Mouse (Mus musculus) megakaryocyte, embryonic 14.5 days (primary cell): ENCODE measurements around the gene Sec14l3. TPM values are rescaled to one million over a fixed set of nuclear protein-coding genes. Genes with fewer than 3 reads are reported as not detected.

Experiments used
- H3K27me3 ChIP-seq: replicated peaks from 2 replicates; pipeline ENCODE3; 2012; ENCODE audit warnings: inconsistent platforms
- H3K36me3 ChIP-seq: replicated peaks from 2 replicates; pipeline ENCODE3; 2012; ENCODE audit warnings: low read length, inconsistent platforms, mixed read lengths
- H3K4me1 ChIP-seq: 2 replicates; pipeline ENCODE4 v1.6.1; 2012; ENCODE audit warnings: inconsistent platforms
- H3K4me3 ChIP-seq: replicated peaks from 2 replicates; pipeline ENCODE3; 2012; ENCODE audit warnings: moderate library complexity, mild to moderate bottlenecking, inconsistent platforms
- H3K9me3 ChIP-seq: 2 replicates; pipeline ENCODE4 v1.6.1; 2012; ENCODE audit warnings: inconsistent platforms
- FLI1 ChIP-seq: IDR thresholded peaks from 2 replicates; pipeline ENCODE4 v1.6.1; 2012; ENCODE audit warnings: low read length, inconsistent platforms, mixed read lengths
- GATA1 ChIP-seq: IDR thresholded peaks from 3 replicates; pipeline ENCODE4 v1.6.1; 2012; ENCODE audit warnings: mixed read lengths, low read length, inconsistent platforms, borderline replicate concordance
- polyA plus RNA-seq: library from polyadenylated mRNA; stranded (reverse); fragments of >175 nt; gene quantifications from 2 replicates; pipeline ENCODE4 v1.2.3, GENCODE M21; 2012; ENCODE audit warnings: low replicate concordance; ENCODE audit not compliant: insufficient read depth

Gene Sec14l3
- polyA plus RNA-seq, 1 experiment = not detected

DNA sequence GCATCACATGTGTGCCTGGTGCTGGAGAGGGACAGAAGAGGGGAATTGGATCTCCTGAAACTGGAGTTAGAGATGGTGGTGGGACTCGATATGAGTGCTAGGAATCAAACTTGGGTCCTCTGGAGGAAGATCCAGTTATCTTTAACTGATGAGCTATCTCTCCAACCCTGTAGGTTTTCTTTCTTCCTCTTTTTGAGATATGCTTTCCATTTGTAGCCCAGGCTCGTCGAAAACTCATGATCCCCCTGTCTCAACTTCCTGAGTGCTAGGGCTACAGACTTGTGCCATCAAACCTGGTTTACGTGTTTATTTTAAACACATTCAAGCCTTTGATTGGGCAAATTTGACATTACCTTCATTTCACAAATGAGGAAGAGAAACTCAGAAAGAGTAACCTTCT is 30.5 kb upstream of the Sec14l3 start:
- H3K36me3 ChIP-seq = no peaks in the 10 kb centered on the region

DNA sequence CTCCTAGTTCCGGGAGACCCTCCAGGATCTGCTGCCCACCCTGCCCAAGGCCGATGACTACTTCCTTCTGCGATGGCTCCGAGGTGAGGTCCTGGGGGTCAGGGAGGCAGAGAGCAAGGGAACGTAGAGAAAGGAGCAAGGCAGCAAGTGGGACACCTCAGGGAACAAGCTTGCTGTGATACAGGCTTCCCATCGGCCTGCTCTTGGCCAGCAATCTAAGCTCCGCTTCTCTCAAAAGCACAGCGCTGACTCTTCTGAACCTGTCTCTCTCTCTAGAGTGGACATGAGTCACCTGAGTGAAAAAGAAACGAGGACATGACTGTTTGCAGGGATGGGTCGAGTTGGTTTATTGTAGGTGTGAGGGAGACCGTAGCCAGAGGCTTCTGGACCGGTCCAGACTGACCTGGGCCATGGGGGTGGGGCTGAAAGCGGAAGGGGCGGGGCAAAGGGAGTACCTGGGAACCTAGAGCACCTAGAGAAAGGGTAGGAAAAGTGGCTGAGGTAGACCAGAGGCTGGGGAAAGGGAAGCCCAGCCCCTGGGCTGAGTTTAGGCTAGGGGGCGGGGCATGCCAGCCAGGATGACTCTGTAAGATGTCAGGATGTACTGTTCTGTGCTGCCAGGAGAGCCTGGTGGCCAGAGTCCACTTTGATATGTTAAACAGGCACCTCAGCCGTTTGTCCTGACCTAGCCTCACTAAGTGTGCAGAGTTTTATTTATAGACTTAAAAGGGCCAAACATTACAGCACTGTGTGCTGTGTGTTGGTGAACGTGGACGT is 29.3 kb upstream of the Sec14l3 start:
- Histone ChIP-seq H3K9me3 (no peaks in the 10 kb centered on the region), H3K36me3 (no peaks in the 10 kb centered on the region), H3K4me3 (no peak overlapping the region), H3K27me3 (peaks cover 27% of the 10 kb centered on the region), H3K4me1 (0 out of 2 replicates have a peak, but pooled peaks cover 3% of the 10 kb centered on the region)
- no peak for TF ChIP-seq FLI1
- no peak for TF ChIP-seq GATA1

More for the DNA sequence above, 30.5 kb upstream of the Sec14l3 start:
- TF ChIP-seq GATA1 (no peak), FLI1 (no peak)
- H3K4me3 ChIP-seq = no peak overlapping the region
- no peaks in the 10 kb centered on the region for H3K9me3 ChIP-seq
- peaks cover 20% of the 10 kb centered on the region for H3K27me3 ChIP-seq
- 0 out of 2 replicates have a peak, but pooled peaks cover 3% of the 10 kb centered on the region for H3K4me1 ChIP-seq

DNA sequence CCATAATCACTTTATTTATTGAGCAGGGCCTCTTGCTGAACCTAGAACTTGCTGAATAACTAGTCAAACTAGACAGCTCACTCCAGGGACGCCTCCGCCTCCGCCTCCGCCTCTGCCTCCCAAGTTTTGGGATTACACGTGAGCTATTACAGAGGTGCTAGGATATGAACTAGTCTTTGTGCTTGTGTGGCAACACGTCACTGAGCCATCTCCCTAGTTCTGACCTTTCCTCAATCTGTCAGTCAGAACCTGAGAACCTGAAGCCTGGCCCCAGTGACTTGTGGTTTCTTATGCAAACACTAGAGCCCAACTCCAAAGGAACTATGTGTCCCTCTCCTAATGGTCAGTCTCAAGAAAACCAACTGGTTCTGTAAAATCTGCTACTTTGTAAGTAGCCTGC is 28.7 kb upstream of the Sec14l3 start:
- TF ChIP-seq FLI1 = no peak
- TF ChIP-seq GATA1 = no peak
- H3K4me1 ChIP-seq = 0 out of 2 replicates have a peak, but pooled peaks cover 3% of the 10 kb centered on the region

DNA sequence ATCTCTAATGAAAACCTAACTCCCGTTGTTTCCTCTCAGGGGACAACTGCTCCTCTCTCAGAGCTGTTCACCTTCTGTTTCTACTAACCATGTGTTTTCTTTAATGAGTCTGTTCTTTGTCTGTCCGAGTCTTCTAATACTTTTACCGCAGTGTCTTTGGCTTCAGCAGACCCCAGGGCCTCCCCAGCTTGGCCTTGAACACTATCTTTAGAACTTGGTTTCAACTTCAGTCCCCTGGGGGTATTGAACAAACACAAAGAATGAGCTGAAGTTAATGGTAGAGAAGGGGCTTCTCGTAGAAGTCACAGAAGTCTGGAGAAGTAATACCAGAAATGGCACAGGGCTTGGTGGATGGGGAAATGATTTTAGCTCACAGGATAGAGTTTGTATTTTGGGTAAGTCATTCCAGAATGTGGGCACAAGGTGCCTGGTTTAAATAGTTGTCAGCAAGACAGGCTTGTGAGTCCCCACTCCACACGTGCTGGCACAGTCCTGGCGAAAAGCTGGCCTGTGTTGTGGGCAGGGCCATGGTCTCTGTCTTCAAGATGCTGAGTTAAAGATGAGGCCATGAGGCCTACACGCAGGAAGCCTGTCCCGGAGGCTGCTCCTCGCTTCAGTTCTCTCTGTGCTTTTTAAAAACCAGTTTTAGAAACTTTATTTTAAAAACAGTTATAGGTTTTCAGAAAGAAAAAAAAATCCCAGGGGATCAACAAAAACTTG is 28.1 kb upstream of the Sec14l3 start:
- TF ChIP-seq FLI1 = no peak
- TF ChIP-seq GATA1 = no peak
- H3K4me3 ChIP-seq = no peak overlapping the region
- H3K36me3 ChIP-seq = no peaks in the 10 kb centered on the region
- H3K27me3 ChIP-seq = peaks cover 25% of the 10 kb centered on the region
- H3K4me1 ChIP-seq = 0 out of 2 replicates have a peak, but pooled peaks cover 3% of the 10 kb centered on the region
- H3K9me3 ChIP-seq = no peaks in the 10 kb centered on the region

More for the DNA sequence above, 28.7 kb upstream of the Sec14l3 start:
- Histone ChIP-seq H3K27me3 (peaks cover 25% of the 10 kb centered on the region), H3K36me3 (no peaks in the 10 kb centered on the region), H3K4me3 (no peak overlapping the region), H3K9me3 (no peaks in the 10 kb centered on the region)

DNA sequence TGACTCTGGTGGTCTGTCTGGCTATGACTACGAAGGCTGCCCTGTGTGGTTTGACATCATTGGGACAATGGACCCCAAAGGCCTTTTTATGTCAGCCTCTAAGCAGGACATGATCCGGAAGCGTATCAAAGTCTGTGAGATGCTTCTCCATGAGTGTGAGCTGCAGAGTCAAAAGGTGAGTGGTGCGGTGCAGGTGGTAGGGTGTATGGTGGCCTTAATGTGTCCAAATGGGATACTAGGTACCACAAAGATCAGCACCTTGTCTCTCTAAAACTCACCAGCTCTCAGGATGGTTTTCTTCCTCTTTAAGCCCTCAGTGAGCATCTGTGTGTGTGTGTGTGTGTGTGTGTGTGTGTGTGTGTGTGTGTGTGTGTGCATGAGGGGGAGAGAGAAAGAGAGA is 24.7 kb upstream of the Sec14l3 start:
- H3K4me3 ChIP-seq = no peak overlapping the region
- TF ChIP-seq GATA1 = no peak
- no peak for TF ChIP-seq FLI1
- peaks cover 37% of the 10 kb centered on the region for H3K27me3 ChIP-seq
- H3K9me3 ChIP-seq = no peaks in the 10 kb centered on the region
- 0 out of 2 replicates have a peak, but pooled peaks cover 3% of the 10 kb centered on the region for H3K4me1 ChIP-seq
- no peaks in the 10 kb centered on the region for H3K36me3 ChIP-seq

DNA sequence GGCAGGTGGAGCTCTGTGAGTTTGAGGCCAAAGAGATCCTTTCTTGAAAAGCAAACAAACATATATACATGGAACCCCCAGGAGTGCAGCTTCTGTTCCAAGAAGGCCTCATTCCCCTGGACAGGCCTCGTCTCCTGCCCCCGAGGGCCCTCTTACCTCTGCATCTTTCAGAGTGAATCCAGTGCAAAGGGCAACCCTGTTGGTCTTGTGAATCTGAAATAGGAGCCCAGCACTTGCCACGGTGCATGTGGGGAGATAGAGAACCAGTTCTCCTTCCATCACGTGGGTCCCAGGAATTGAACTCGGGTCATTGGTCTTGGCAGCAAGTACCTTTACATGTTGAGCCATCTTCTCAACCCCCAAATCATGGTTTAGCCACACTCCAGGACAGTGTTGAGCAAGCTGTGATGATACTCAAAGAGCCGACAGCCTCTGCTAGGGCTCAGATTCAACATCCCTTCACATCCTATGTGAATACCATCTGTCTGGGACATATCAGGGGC is 23.5 kb upstream of the Sec14l3 start:
- Histone ChIP-seq H3K27me3 (peaks cover 37% of the 10 kb centered on the region), H3K9me3 (no peaks in the 10 kb centered on the region), H3K36me3 (no peaks in the 10 kb centered on the region), H3K4me1 (no peaks in the 10 kb centered on the region), H3K4me3 (no peak overlapping the region)
- TF ChIP-seq FLI1 (no peak), GATA1 (no peak)

DNA sequence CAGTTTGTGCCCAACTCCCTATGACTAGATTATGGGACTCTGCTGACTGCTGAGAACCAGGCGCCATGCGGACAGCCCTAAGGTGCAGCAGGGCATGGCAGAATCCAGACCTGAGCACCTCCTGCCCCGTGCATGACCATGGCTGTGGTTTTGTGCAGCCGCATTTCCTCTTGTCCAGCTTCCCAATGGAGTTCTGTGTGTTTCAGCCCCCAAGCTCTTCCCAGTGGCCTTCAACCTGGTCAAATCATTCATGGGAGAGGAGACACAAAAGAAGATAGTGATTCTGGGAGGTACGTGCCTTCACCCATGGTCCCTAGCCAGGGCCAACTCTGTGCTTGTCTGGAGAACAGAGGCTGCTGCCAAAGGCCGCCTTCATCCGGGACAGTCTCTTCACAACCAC is 21.6 kb upstream of the Sec14l3 start:
- no peaks in the 10 kb centered on the region for H3K4me1 ChIP-seq
- peaks cover 1% of the 10 kb centered on the region; the same call in 1 of the 2 replicates for H3K9me3 ChIP-seq
- H3K4me3 ChIP-seq = no peak overlapping the region
- H3K27me3 ChIP-seq = peaks cover 46% of the 10 kb centered on the region
- TF ChIP-seq FLI1 (no peak), GATA1 (no peak)
- no peaks in the 10 kb centered on the region for H3K36me3 ChIP-seq

DNA sequence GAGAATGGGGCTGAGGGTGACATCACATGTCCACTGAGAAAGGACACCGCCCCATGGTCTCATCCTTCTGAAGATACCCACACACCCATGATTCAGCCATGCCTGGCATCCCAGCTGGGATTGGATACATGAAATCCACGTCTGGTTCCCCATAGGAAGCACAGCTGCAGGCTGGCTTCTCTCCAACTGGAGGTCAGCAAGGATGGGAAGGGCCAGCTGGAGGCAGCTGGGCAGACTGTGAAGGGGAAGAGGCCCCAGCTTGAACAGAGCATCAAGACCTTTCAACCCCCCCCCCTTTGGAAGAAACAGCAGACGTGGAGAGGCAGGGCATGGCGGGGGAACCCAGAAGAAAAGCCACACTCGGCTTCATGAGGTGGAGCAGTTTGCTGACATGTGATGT is 18.1 kb upstream of the Sec14l3 start:
- H3K36me3 ChIP-seq = no peaks in the 10 kb centered on the region
- H3K4me3 ChIP-seq = no peak overlapping the region
- peaks cover 34% of the 10 kb centered on the region for H3K27me3 ChIP-seq
- H3K4me1 ChIP-seq = no peaks in the 10 kb centered on the region
- H3K9me3 ChIP-seq = peaks cover 9% of the 10 kb centered on the region
- no peak for TF ChIP-seq FLI1
- TF ChIP-seq GATA1 = no peak

DNA sequence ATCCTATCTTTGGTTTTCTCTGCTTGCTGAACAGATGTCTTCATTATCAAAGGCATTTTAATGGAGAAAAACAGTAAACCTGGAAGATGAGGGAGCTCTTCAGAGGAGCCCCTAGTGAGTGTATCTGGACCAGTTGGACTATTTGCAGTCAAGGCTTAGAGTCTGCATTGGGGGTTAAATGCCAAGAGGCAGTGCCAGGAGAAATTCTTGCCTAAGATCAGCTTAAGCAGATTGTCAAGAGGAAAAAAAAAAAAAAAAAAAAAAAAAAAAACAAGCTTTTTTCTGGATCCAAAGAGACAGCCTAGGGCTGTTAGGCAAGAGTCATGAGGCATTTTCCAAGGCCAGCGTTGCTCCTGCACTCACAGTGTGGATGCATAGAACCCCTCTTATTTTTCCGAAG is 16.9 kb upstream of the Sec14l3 start:
- H3K4me3 ChIP-seq = no peak overlapping the region
- H3K27me3 ChIP-seq = peaks cover 29% of the 10 kb centered on the region
- H3K9me3 ChIP-seq = peaks cover 9% of the 10 kb centered on the region
- no peak for TF ChIP-seq FLI1
- TF ChIP-seq GATA1 = no peak
- H3K4me1 ChIP-seq = no peaks in the 10 kb centered on the region
- no peaks in the 10 kb centered on the region for H3K36me3 ChIP-seq

DNA sequence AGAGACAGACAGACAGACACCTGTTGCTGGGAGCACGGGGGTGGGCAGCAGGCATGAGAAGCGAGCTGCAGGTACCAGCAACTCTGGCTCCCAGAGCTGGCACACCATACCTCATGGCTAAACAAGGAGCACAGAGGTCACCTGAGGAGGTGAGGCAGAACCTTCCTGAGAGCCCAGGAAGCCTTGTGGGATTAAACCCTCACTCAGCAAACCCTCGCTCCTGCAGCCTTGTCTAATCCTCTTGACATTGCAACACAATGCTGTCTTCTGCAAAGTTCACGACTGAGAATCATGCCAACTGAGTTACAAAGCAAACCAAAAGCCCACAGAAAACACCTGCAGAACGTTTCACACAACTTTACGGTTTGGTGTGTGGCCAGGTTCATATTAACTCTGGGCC is 16.2 kb upstream of the Sec14l3 start:
- peaks cover 9% of the 10 kb centered on the region for H3K9me3 ChIP-seq
- TF ChIP-seq FLI1 (no peak), GATA1 (no peak)
- peaks cover 27% of the 10 kb centered on the region for H3K27me3 ChIP-seq
- H3K4me1 ChIP-seq = no peaks in the 10 kb centered on the region
- no peaks in the 10 kb centered on the region for H3K36me3 ChIP-seq
- no peak overlapping the region for H3K4me3 ChIP-seq
